Mouse (Mus musculus): ENCODE data around the gene Pparg.

DNA sequence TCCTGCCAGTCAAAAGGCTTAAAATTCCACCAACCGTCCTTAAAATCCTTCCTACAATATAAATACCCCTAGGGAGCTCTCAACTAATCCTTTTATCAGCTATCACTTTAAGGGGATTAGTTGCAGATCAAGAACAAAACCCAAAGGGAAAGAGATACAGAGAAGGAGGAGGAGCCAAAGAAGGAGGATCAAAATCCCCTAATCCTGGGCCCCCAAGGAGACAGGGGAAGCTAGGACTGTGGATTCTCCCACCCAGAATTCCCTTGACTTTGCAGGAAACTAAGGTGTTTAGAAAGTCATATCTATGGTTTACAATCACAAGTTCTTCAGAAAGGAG is 120.2 kb downstream of the Pparg start:
- TF ChIP-seq CTCF (IDR thresholded peaks at IDR 0.05; ENCODE audit: extremely low read depth, insufficient read depth, low read length) (no peak), POLR2A (IDR thresholded peaks at IDR 0.05; ENCODE audit: extremely low read depth, insufficient read depth, low read length) (no peak)
